Mouse (Mus musculus): ENCODE data around the gene Cntnap1.

- TF ChIP-seq POLR2A (IDR thresholded peaks at IDR 0.05; ENCODE audit: insufficient read depth, low read length) (no peak), CTCF (IDR thresholded peaks at IDR 0.05; ENCODE audit: low read depth, low read length) (no peak), EP300 (IDR thresholded peaks at IDR 0.05; ENCODE audit: insufficient read depth, low read depth, low read length) (no peak)
Measured at GRCm38 (mm10) chr11:101141088-101141487, 29.2 kb upstream of the Cntnap1 start.

All from ES-Bruce4 (cell line).